ENCODE assay signal across 17 mouse cellular contexts in the genomic region with DNA sequence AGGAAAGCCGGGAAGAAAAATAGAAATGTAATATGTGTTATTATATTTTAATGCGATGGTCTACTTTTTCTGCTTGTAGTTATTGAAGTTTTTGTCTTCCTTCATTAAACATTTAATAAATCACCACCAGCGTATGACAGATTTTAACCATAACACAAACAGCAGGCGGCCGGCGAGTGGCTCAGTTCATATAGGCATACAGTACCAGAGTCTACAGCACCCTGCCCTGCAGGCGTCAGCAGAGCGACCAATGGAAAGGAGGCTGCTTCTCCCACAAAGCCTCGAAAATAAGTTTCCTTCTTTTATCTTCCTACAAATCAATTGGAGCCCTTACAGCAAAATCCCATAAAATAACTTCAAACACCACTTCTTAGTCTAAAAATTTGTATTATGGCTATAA.
"Had no signal": no experiment of that assay in that cellular context is flagged by ENCODE, and none has a peak within 500 bp of the region (broad histone marks: within the 10 kb centered on the region; RNA-seq: fewer than 3 reads in every experiment).

No protein-coding gene starts in this region.

- H3K9ac ChIP-seq: liver, embryonic 13.5 days; liver, embryonic 15.5 days; liver, postnatal 0 days; lung, embryonic 15.5 days; midbrain, embryonic 12.5 days; neural tube, embryonic 12.5 days; stomach, embryonic 15.5 days had no signal

- H3K27ac ChIP-seq: liver, embryonic 13.5 days; liver, embryonic 15.5 days; lung, embryonic 15.5 days; macrophage; midbrain, embryonic 12.5 days; neural tube, embryonic 12.5 days; stomach, embryonic 15.5 days; stomach, postnatal 0 days had no signal

- H3K4me3 ChIP-seq: liver, embryonic 13.5 days; liver, embryonic 15.5 days; lung, embryonic 15.5 days; megakaryocyte, embryonic 14.5 days; midbrain, embryonic 12.5 days; neural tube, embryonic 12.5 days; stomach, embryonic 15.5 days had no signal

- H3K27me3 ChIP-seq: liver, embryonic 13.5 days; liver, embryonic 15.5 days; lung, embryonic 15.5 days; megakaryocyte, embryonic 14.5 days; neural tube, embryonic 12.5 days; stomach, embryonic 15.5 days had no signal

- ATAC-seq: liver, postnatal 0 days; lung, postnatal 0 days had no signal

- H3K36me3 ChIP-seq: liver, embryonic 13.5 days; liver, embryonic 15.5 days; lung, embryonic 15.5 days; midbrain, embryonic 12.5 days; neural tube, embryonic 12.5 days; stomach, embryonic 15.5 days had no signal

- H3K9me3 ChIP-seq: liver, embryonic 15.5 days; lung, embryonic 15.5 days; neural tube, embryonic 12.5 days; stomach, embryonic 15.5 days had no signal

- DNase-seq: liver, embryonic 13.5 days; liver, postnatal 0 days; lung, postnatal 14 days; lung, postnatal 36 days; right cerebral cortex, postnatal 14 days; thymus, adult 2 months; thymus, postnatal 25 days; thymus, postnatal 4 days had no signal

- H3K4me2 ChIP-seq: liver, embryonic 13.5 days; liver, embryonic 15.5 days; lung, embryonic 15.5 days; midbrain, embryonic 12.5 days; neural tube, embryonic 12.5 days; stomach, embryonic 15.5 days had no signal

- H3K4me1 ChIP-seq: liver, embryonic 13.5 days; liver, embryonic 15.5 days; megakaryocyte, embryonic 14.5 days; neural tube, embryonic 12.5 days; stomach, embryonic 15.5 days had no signal
